Mouse (Mus musculus) cerebellum, postnatal 4 days (tissue): ENCODE measurements around the gene Usp49.
"Not testable (repeated sequence)": the region's sequence is repeated elsewhere in the genome, so short reads cannot be mapped to it uniquely, and the experiment has no call there.

Experiments
- DNase-seq, 2 experiments: peaks; one replicate each; pipeline ENCODE4 v3.0.0; 2022; ENCODE audit warnings: low spot score in 2 of 2, mixed read lengths in 1 of 2

Gene Usp49

DNA sequence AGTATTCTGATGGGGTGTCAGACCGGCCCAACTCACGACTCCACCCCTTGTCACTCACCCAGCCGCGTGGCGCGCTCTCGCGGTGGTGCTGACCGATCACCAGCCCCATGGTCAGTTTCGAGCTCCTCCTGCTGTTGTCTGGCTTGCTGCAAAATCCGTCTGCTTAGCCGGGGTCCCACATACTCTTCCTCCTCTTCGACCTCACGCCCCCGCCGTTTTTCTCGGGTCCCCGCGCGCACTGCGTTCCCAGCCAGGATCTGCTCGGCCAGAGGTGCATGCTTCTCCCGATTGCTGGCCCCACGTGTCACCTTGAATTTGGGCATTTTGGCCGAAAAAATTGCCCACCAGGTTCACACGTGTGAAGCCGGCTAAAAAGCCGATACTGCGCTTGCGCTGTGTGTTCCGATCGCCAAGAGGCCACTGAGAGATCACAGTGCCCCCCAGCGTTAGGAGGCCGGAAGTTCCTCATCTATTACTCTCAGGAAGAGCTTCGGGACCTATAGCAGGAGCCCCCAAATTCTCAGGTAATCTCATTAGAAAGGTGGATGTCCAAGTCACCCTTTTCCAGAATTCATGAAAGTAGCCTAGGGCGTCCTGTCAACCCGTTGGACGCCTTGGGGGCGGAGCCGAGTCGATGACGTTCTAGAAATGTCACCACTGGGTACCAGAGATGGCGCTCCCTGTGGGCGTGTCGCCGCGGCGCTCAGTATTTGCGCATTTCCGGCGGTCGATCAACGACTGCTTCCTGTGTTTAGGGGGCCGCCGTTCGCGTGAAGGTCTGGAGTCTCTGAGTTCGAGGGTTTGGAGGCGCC lies 19.4 kb upstream of the Usp49 start, which contains the start of the genes Bysl, Med20 and Gm20517:
Bysl (minus strand) TSS at position 644 of the 812 bp plus-strand sequence.
Med20 (plus strand) TSS at position 734 of the 812 bp plus-strand sequence.
Gm20517 (plus strand) TSS at position 741 of the 812 bp plus-strand sequence.
- DNase-seq = peak; percentile 92 to 97

DNA sequence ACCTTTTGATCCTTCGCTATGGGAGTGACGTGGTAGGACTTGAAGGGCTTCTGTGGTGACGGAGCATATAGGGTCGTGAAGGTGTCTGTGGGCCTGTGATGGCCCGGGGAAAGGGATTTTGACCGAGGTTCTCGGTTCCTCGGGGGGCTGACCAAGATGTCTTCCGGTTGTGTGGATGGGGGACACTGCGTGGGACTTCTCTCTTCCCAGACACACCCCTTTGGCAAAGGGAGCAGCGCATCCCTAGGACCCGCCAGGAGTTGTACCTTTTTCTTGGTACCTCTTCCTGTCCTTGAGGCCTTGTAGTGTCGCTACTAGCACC lies 18.9 kb upstream of the Usp49 start:
- no peak for DNase-seq

DNA sequence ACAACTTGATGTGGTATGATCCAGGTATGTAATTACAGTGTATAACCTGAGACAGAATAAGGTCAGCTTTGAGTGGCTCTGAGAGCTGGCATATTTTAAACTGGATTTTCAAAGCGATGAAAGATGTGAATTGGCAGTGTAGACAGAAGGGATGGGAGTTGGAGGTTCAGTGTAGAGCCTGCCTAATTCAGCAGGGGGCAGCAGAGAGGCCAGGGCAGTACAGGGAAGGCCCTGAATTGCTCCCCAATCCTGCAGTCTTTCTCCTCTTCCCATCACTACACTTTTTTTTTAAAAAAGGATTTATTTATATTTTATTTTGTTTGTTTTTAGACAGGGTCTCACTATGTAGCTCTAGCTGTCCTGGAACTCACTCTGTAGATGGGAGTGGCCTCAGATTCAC lies 16.5 kb upstream of the Usp49 start:
- DNase-seq = peak in 1 of 2 experiments; percentile 11

DNA sequence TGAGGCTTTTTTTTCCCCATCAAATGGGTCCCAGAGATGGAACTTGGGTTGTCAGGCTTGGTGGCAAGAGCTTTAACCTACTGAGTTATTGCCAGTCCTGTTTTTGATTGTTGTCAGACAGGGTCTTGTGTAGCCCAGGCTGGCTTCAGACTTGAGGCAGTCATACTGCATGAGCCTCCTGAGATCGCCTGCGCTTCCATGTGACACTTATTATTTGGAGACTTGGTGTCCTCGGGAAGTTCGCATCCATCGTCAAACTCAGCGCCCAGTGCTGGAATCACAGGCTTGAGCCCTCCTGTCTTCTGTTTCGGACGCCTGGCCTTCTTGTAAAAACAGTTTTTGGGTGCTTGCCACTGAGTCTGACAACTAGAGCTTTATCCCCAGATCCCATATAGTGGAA lies 14.4 kb upstream of the Usp49 start:
- DNase-seq = no peak

GRCm38 (mm10) chr17:47616652-47617051 lies 13.8 kb upstream of the Usp49 start:
- DNase-seq = no peak

- DNase-seq = no peak
Observed at GRCm38 (mm10) chr17:47617605-47618307, 12.7 kb upstream of the Usp49 start.

DNA sequence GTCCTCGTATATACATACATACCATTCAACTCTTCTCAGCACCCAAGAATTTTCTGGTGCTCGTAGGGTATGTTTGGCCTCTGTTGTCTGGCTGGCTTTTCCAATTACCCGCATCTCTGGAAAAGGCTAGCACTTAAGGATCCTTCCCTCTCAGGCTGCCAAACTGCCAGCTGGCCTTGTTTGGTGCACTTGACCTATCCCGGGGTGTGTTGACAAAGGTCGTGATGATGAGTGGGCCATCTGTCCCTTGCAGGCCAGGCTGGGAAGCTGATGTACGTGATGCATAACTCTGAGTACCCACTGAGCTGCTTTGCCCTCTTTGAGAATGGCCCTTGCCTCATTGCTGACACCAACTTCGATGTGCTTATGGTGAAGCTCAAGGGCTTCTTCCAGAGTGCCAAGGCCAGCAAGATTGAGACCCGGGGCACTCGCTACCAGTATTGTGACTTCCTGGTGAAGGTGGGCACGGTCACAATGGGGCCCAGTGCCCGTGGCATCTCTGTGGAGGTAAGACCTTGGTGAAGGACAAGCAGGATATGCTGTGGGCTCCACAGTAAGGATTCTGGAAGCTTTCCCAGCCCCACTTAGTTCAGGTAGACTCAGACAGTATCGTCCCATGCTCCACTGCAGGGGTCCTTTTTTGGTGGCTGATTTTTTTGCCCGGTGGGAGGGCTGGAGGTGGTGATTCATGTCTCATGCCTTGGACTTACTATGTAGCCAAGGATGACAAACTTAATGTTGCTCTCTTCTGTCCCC lies 11.8 kb upstream of the Usp49 start:
- no peak for DNase-seq

DNA sequence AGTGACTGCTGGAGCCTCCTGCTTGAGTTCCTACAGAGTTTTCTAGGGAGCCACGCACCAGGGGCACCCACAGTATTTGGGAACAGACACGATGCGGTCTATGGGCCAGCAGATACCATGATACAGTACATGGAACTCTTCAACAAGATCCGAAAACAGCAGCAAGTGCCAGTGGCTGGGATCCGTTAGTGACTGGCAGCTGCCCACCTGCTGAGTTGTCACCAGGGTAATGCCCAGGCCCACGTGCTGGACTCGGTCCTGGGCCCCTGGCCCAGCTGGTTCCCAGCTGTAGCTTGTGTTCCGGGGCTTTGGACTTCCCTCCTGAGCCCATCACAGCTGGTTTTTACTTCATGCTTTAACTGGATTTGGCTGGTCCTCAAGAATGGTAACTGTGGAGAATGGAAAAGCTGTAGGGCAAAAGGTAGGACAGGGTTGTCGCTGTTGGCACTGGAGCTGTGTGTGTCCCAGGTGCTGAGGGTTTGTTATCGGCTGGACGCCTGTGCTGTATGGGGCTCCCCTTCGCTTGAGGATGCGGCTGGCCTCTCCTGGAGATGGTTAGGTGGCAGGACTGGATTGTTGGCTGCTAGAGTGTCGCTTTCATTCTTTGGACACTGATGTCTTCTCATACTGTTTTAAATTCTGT lies 7.5 kb upstream of the Usp49 start:
- DNase-seq = no peak

DNA sequence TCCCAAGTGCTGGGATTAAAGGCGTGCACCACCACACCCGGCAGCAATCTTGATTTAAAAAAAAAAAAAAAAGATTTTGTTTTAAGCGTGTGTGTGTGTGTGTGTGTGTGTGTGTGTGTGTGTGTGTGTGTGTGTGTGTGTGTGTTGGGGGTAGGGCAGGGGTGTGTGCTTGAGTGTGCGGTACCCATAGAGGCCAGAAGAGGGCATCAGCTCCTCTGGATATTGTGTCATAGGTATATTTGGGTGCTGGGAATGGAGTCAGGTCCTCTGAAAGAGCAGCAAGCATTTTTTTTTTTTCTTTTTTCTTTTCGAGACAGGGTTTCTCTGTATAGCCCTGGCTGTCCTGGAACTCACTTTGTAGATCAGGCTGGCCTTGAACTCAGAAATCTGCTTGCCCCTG lies 5.9 kb upstream of the Usp49 start:
- DNase-seq = not testable (repeated sequence)

DNA sequence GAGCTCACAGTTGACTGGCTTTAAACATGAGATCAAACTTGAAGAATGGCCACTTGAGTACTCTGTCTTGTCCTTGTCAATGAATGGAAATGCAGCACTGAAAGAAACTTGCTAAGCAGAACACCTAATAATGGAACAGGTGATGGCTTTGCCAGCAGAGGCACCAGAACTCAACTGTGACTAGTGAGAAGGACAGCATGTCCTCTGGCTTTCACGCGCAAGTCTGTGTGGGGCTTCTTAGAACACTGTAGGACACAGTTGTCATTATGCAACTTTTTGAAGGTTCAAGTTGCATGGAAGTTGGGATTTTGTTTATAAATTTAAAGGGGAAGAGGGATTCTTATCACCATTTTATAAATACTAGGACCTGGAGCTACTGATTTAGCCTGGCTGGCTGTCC lies 5.4 kb upstream of the Usp49 start:
- no peak for DNase-seq

GRCm38 (mm10) chr17:47626031-47626430 lies 4.5 kb upstream of the Usp49 start:
- DNase-seq = no peak

- no peak for DNase-seq
Observed at GRCm38 (mm10) chr17:47627791-47628190, 2.7 kb upstream of the Usp49 start.

DNA sequence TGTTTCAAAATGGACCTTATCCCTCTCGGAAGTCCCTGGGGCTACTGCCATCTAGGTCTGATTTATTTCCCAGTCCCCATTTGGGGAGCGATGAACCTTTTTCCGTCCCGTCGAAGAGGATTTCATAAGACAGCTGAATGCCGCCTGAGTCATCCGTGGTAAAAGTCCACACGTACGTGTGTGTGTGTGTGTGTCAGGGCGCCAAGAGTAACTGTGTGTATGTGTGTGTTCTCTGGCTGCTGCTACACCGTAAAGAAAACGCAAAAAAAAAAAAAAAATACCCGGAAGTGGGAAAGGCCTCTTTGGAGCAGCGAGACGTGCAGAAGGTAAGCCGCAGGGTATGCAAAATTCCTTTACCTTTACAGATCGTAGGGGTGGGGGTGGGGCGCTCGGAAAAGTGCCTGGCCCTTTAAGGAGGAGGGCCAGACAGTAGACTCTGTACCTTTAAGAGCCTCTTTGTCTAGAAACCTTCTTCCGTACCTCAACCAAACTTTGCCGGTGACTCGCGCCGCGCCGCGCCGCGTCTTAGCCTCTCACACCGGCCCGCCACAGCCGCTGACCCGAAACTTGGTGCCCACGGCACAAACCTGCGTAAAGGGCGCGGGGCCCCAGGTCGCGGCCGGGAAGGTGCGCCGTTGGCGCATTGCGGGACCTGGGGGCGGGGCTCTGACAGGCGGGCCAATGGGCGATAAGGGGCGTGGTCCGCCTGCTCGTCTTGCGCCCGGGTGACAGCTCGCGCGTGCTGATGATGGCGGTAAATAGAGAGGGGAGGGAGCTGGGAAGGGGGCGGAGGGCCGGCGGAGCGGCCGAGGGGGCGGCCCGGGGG lies 1.4 kb upstream of the Usp49 start:
- DNase-seq = peak; percentile 88 to 95

- DNase-seq = no peak
Observed at GRCm38 (mm10) chr17:47629717-47630677, 493 bp upstream of the Usp49 start.

GRCm38 (mm10) chr17:47632181-47632840 lies 1.8 kb downstream of the Usp49 start:
- no peak for DNase-seq

- DNase-seq = no peak
Observed at GRCm38 (mm10) chr17:47633999-47634770, 3.7 kb downstream of the Usp49 start.

GRCm38 (mm10) chr17:47642992-47643391 lies 12.5 kb downstream of the Usp49 start:
- no peak for DNase-seq

GRCm38 (mm10) chr17:47646683-47647082 lies 16.2 kb downstream of the Usp49 start:
- peak; percentile 33 to 58 for DNase-seq
